Mouse (Mus musculus) lung, postnatal 0 days (tissue): ENCODE data around the gene Ttc7. TPM values are rescaled to one million over a fixed set of nuclear protein-coding genes. Genes with fewer than 3 reads are reported as not detected.
A peak's percentile ranks its signal among the peaks of the same experiment; 100 is the strongest.

Source experiments
- ATAC-seq: fragments of 200-750 bp; cut with Nextera tagmentation; 2 replicates; pipeline ENCODE4 v1.8.0; 2017; ENCODE audit warnings: moderate library complexity
- DNase-seq: peaks from one replicate; pipeline ENCODE4 v3.0.0-alpha.2; 2016; ENCODE audit warnings: low spot score
- H3K27ac ChIP-seq: fragments of 300-500 bp; sonication (generic); 2 replicates; pipeline ENCODE4 v1.5.1; 2014; ENCODE audit warnings: antibody characterized with exemption, mild to moderate bottlenecking, low read length, mixed read lengths
- H3K27me3 ChIP-seq: fragments of 300-500 bp; sonication (generic); replicated peaks from 2 replicates; pipeline ENCODE4 v1.6.1; 2014; ENCODE audit warnings: low read length, mixed read lengths; ENCODE audit not compliant: insufficient read depth
- H3K36me3 ChIP-seq: fragments of 300-500 bp; sonication (generic); 2 replicates; pipeline ENCODE4 v1.6.1; 2014; ENCODE audit warnings: low read length, mixed read lengths; ENCODE audit not compliant: insufficient read depth
- H3K4me1 ChIP-seq: fragments of 300-500 bp; sonication (generic); 2 replicates; pipeline ENCODE4 v1.6.1; 2014; ENCODE audit warnings: antibody characterized with exemption, low read depth, low read length, mixed read lengths; ENCODE audit not compliant: insufficient read depth
- H3K4me2 ChIP-seq: fragments of 300-500 bp; sonication (generic); replicated peaks from 2 replicates; pipeline ENCODE4 v1.6.1; 2014; ENCODE audit warnings: low read depth, mild to moderate bottlenecking, low read length, moderate library complexity, mixed read lengths
- H3K4me3 ChIP-seq: fragments of 300-500 bp; sonication (generic); 2 replicates; pipeline ENCODE4 v1.5.1; 2014; ENCODE audit warnings: low read depth, low read length
- H3K9ac ChIP-seq: fragments of 300-500 bp; sonication (generic); replicated peaks from 2 replicates; pipeline ENCODE4 v1.6.1; 2014; ENCODE audit warnings: low read depth, mild to moderate bottlenecking
- H3K9me3 ChIP-seq: fragments of 300-500 bp; sonication (generic); 2 replicates; pipeline ENCODE4 v1.6.1; 2016; ENCODE audit warnings: low read length, mixed read lengths
- CTCF ChIP-seq: IDR thresholded peaks from 2 replicates; pipeline ENCODE4 v1.5.1; 2016; ENCODE audit warnings: antibody characterized with exemption, mild to moderate bottlenecking
- EP300 ChIP-seq: IDR thresholded peaks from 2 replicates; pipeline ENCODE4 v1.6.1; 2016; ENCODE audit warnings: antibody characterized with exemption, mild to moderate bottlenecking, control low read depth
- WGBS: fragments of 180-500 bp; shearing (Covaris S2); extraction: QIAGEN DNeasy Blood & Tissue Kit; methylation state at CpG from one replicate; pipeline ENCODE4 v1.1.7; 2014; 5-methylcytosine and 5-hydroxymethylcytosine counted together
- polyA plus RNA-seq: library from polyadenylated mRNA; unstranded; fragments of >200 nt; fragmentation: Nextera tagmentation; extraction: Ambion mirVana; gene quantifications from 2 replicates; pipeline ENCODE4 v1.2.1, GENCODE M21; 2015

The Ttc7 gene
- polyA plus RNA-seq, 1 experiment from 2014 or later: 16.4 TPM

DNA sequence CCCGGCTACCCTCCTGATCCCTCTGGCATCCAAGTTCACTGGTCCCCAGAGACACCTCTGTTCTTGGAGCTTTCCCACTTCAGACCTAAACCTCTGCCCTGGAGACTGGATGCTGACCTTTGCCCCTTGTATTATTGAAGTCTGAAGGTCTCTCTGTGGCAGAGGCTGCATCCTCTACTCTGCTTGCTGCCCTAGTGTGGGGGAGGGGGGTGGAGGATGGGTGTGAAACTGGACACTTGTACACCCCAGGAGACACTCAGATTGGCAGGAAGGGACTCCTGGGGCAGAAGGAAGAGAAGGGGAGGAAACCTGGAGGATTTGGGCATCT is 70.2 kb downstream of the Ttc7 start:
- Histone ChIP-seq H3K36me3 (no peaks in the 10 kb centered on the region), H3K9me3 (no peaks in the 10 kb centered on the region), H3K4me2 (no peak overlapping the region), H3K9ac (no peak overlapping the region), H3K27ac (no peak overlapping the region), H3K4me1 (peaks cover 6% of the 10 kb centered on the region; the same call in 1 of the 2 replicates), H3K4me3 (no peak overlapping the region), H3K27me3 (no peaks in the 10 kb centered on the region)
- TF ChIP-seq CTCF: no peak
- no peak for TF ChIP-seq EP300
- no peak for ATAC-seq
- whole genome bisulfite sequencing: 73% methylated on average over 1 of the region's 1 CpGs
- DNase-seq: no peak

DNA sequence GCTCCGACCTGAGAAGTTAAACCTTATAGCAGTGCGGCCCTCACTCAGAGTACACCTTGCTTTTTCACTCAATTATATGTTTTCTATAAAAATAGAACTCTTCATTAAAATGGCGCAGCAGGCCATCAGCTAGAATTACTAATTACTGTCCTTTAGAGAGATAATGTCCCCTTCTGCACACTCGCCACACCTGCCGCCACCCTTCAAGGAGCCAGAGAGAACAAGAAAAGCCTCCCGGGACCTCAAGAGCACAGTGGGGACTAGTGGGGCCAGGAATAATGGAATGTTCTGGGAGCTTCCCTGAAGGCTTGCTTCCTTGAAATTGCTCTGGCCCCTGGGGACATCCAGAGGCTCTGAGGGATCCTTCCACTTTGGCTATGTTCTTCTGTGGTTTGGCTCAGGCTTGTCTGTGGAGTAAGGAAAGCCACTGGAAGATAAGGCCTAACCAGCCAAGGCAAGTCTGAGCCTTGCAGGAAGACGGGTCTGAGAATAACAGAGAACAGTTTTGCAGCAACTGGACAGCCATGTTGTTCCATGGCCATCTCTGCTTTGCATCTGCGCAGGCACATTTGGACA is 71.1 kb downstream of the Ttc7 start:
- ATAC-seq: no peak
- no peak overlapping the region for H3K4me2 ChIP-seq
- no peaks in the 10 kb centered on the region for H3K9me3 ChIP-seq
- H3K36me3 ChIP-seq: no peaks in the 10 kb centered on the region
- no peaks in the 10 kb centered on the region for H3K27me3 ChIP-seq
- no peak overlapping the region for H3K9ac ChIP-seq
- TF ChIP-seq EP300: no peak
- 94% methylated on average over 8 of the region's 8 CpGs for WGBS
- DNase-seq: no peak
- no peak overlapping the region for H3K4me3 ChIP-seq
- no peak overlapping the region for H3K27ac ChIP-seq
- H3K4me1 ChIP-seq: peaks cover 6% of the 10 kb centered on the region; the same call in 1 of the 2 replicates

DNA sequence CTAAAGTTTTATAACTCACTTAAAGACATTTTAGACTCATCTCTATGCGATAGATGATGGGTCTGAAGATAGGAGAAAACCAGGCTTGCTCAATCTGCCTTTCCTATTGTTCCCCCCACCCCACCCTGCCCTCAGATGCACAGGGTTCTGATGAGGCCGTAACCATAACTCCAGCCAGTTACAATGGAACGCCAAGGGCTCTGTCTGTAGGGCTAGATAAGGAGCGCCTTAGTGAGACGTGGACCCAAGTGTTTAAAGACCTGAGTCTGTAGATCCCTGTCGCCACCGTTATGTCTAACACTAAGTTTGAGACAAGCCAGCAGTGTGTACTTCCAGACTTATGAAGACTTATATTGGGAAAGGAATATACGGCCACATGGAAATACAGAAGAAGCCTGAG is 72.8 kb downstream of the Ttc7 start:
- Histone ChIP-seq H3K4me3 (no peak overlapping the region), H3K27ac (no peak overlapping the region), H3K9me3 (no peaks in the 10 kb centered on the region), H3K36me3 (no peaks in the 10 kb centered on the region), H3K4me2 (no peak overlapping the region), H3K27me3 (no peaks in the 10 kb centered on the region), H3K4me1 (peaks cover 6% of the 10 kb centered on the region; the same call in 1 of the 2 replicates), H3K9ac (no peak overlapping the region)
- WGBS: 67% methylated on average over 8 of the region's 8 CpGs
- no peak for ATAC-seq
- no peak for DNase-seq
- TF ChIP-seq CTCF (no peak), EP300 (no peak)

DNA sequence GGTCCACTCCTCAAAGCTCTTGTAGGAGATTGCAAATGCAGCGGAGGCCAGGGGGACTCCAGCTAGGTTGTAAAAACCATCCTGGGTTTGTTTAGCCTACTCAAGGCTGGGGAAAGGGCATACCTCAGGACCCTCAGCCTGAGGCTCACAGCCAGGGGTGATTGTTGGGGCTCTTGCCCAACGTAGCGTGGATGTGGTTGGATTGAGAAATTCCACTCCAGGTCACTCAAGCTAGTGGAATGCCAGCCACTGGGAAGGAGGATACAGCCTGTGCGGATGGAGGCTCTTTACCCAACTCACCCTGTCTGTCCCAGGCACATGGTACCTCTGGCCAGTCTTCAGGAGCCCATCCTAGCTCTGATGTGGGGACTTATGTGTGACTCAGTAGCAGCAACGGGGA is 73.6 kb downstream of the Ttc7 start:
- no peak overlapping the region for H3K4me3 ChIP-seq

DNA sequence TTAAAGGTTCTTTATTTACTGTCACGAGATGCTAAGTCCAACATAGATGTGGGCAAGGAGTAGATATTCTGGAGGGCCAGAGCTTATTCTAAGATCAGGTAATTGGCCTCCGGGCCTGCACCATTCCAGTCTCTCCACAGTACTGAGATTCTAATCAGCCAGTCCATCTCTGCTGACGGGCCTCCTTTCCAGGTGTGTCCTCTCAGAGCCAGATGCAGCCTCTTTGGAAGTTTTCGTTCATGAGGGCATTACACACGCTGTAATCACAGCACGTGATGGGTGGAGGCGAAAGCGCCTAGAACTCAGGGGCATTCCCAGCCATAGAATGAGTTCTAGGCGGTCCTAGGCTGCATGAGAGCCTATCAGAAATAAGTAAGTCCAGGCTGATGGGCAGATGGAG is 74.8 kb downstream of the Ttc7 start:
- WGBS: 67% methylated on average over 9 of the region's 9 CpGs
- Histone ChIP-seq H3K9me3 (no peaks in the 10 kb centered on the region), H3K36me3 (no peaks in the 10 kb centered on the region), H3K4me2 (no peak overlapping the region), H3K4me3 (no peak overlapping the region), H3K9ac (no peak overlapping the region), H3K27ac (no peak overlapping the region), H3K27me3 (no peaks in the 10 kb centered on the region), H3K4me1 (no peaks in the 10 kb centered on the region)
- ATAC-seq (no peak), DNase-seq (no peak)
- TF ChIP-seq EP300 (no peak), CTCF (no peak)

More for the DNA sequence above, 73.6 kb downstream of the Ttc7 start:
- DNase-seq (peak; percentile 43), ATAC-seq (peak; percentile 45; the same call in 1 of the 2 replicates)
- no peak overlapping the region for H3K27ac ChIP-seq
- no peaks in the 10 kb centered on the region for H3K9me3 ChIP-seq
- 76% methylated on average over 5 of the region's 5 CpGs for WGBS
- TF ChIP-seq EP300: no peak
- H3K4me2 ChIP-seq: no peak overlapping the region
- H3K4me1 ChIP-seq: peaks cover 6% of the 10 kb centered on the region; the same call in 1 of the 2 replicates
- H3K9ac ChIP-seq: no peak overlapping the region
- H3K36me3 ChIP-seq: no peaks in the 10 kb centered on the region
- no peaks in the 10 kb centered on the region for H3K27me3 ChIP-seq

DNA sequence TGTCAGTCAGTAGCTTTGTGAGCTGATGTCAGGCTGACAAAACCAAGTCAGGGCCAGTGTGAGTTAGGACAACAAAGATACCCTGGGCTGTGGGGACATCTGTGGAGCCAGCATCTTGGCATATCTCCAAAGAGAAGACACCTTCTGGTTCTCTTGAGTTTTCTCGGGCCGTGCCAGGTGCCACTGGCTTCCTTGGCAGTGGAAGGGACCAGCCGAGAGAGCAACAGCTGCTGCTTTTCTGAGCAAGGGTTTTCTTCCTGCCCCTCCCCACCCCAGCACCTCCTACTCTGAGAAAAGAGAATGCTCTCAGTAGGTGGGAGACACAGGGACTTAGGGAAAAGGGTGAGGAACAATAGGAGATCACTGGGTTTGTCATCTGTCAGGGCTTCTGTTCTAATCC is 78.4 kb downstream of the Ttc7 start:
- peaks cover 5% of the 10 kb centered on the region; the same call in 1 of the 2 replicates for H3K4me1 ChIP-seq
- H3K9ac ChIP-seq: no peak overlapping the region
- no peaks in the 10 kb centered on the region for H3K36me3 ChIP-seq
- no peak overlapping the region for H3K4me3 ChIP-seq
- 50% methylated on average over 3 of the region's 3 CpGs for WGBS
- no peak for ATAC-seq
- no peaks in the 10 kb centered on the region for H3K27me3 ChIP-seq
- H3K27ac ChIP-seq: no peak overlapping the region
- H3K4me2 ChIP-seq: no peak overlapping the region
- H3K9me3 ChIP-seq: no peaks in the 10 kb centered on the region
- DNase-seq: no peak
- TF ChIP-seq EP300: no peak
- TF ChIP-seq CTCF: no peak

DNA sequence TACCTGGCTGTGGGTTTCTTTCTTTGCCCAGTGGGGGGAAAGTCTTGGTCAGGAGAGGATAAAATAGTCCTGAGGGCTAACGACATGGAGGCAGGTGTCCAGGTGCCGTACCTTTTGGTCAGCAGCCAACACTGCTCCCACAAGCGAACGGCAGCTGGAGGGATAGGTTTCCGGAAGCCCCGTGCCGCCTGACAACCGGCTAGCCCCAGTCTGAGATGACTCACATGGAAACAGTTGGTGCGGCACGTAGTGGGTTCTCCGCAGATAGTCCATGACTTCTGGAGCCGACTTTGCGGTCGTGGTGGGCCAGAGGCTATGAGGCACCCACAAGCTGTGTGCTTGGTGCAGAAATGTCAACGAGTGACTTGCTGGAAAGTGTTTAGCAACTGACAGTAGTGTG is 81.4 kb downstream of the Ttc7 start:
- DNase-seq: no peak
- Histone ChIP-seq H3K27me3 (no peaks in the 10 kb centered on the region), H3K4me1 (peaks cover 10% of the 10 kb centered on the region; the same call in 1 of the 2 replicates), H3K9ac (no peak overlapping the region), H3K36me3 (no peaks in the 10 kb centered on the region), H3K4me3 (no peak overlapping the region), H3K9me3 (no peaks in the 10 kb centered on the region), H3K4me2 (no peak overlapping the region), H3K27ac (no peak overlapping the region)
- WGBS: 80% methylated on average over 15 of the region's 15 CpGs
- ATAC-seq: no peak
- TF ChIP-seq CTCF (no peak), EP300 (no peak)
